Mouse (Mus musculus) ovary, postnatal 36 days (tissue): ENCODE data around the gene Kansl1l.
A peak's percentile ranks its signal among the peaks of the same experiment; 100 is the strongest.

ENCODE experiments used
- DNase-seq: peaks from one replicate; pipeline ENCODE4 v3.0.0; 2022; ENCODE audit warnings: low spot score, mixed read lengths

Kansl1l gene

GRCm38 (mm10) chr1:66817865-66818315 is 528 bp upstream of the Kansl1l start:
- DNase-seq: no peak

GRCm38 (mm10) chr1:66816837-66817452 is 417 bp downstream of the Kansl1l start:
- DNase-seq: peak; percentile 94

- peak; percentile 61 for DNase-seq
Observed at GRCm38 (mm10) chr1:66815941-66816777, 1.2 kb downstream of the Kansl1l start.

GRCm38 (mm10) chr1:66814756-66815155 is 2.6 kb downstream of the Kansl1l start:
- no peak for DNase-seq

GRCm38 (mm10) chr1:66813191-66813590 is 4.2 kb downstream of the Kansl1l start:
- DNase-seq: no peak

GRCm38 (mm10) chr1:66806821-66807220 is 10.5 kb downstream of the Kansl1l start:
- no peak for DNase-seq

- DNase-seq: no peak
Observed at GRCm38 (mm10) chr1:66805408-66805807, 12.0 kb downstream of the Kansl1l start.

GRCm38 (mm10) chr1:66804710-66805109 is 12.7 kb downstream of the Kansl1l start:
- no peak for DNase-seq

- DNase-seq: no peak
Observed at GRCm38 (mm10) chr1:66797962-66798361, 19.4 kb downstream of the Kansl1l start.

GRCm38 (mm10) chr1:66792838-66793466 is 24.4 kb downstream of the Kansl1l start:
- no peak for DNase-seq

- no peak for DNase-seq
Observed at GRCm38 (mm10) chr1:66782296-66782695, 35.1 kb downstream of the Kansl1l start.

GRCm38 (mm10) chr1:66781027-66781426 is 36.3 kb downstream of the Kansl1l start:
- no peak for DNase-seq

- DNase-seq: no peak
Observed at GRCm38 (mm10) chr1:66778798-66779197, 38.6 kb downstream of the Kansl1l start.

GRCm38 (mm10) chr1:66777878-66778277 is 39.5 kb downstream of the Kansl1l start:
- DNase-seq: no peak

GRCm38 (mm10) chr1:66768764-66769163 is 48.6 kb downstream of the Kansl1l start:
- no peak for DNase-seq

- no peak for DNase-seq
Observed at GRCm38 (mm10) chr1:66730581-66730980, 86.8 kb downstream of the Kansl1l start.

- no peak for DNase-seq
Observed at GRCm38 (mm10) chr1:66712859-66713258, 104.5 kb downstream of the Kansl1l start.

- DNase-seq: no peak
Observed at GRCm38 (mm10) chr1:66704523-66704922, 112.8 kb downstream of the Kansl1l start.

- no peak for DNase-seq
Observed at GRCm38 (mm10) chr1:66702623-66703345, 114.6 kb downstream of the Kansl1l start.

GRCm38 (mm10) chr1:66701576-66701940 is 115.8 kb downstream of the Kansl1l start:
- no peak for DNase-seq

- DNase-seq: peak; percentile 93
Observed at GRCm38 (mm10) chr1:66700693-66701575, 116.4 kb downstream of the Kansl1l start, which contains the start of gene Rpe. Gene Rpe (plus strand): TSS chr1:66700831.
